Mouse (Mus musculus): ENCODE measurements around the gene Ppp1r13l. TPM values are rescaled to one million over a fixed set of nuclear protein-coding genes. Genes with fewer than 3 reads are reported as not detected.

Ppp1r13l gene
- total RNA-seq, 2 experiments from 2014 or later, result 39.0 to 47.2 TPM

- no peak for DNase-seq
Measured at GRCm38 (mm10) chr7:19338060-19338459, 21.5 kb upstream of the Ppp1r13l start.

- no peak for DNase-seq
Measured at GRCm38 (mm10) chr7:19338596-19338995, 21.0 kb upstream of the Ppp1r13l start.

- DNase-seq, result no peak
Measured at GRCm38 (mm10) chr7:19341250-19341649, 18.3 kb upstream of the Ppp1r13l start.

GRCm38 (mm10) chr7:19341761-19342409 lies 17.7 kb upstream of the Ppp1r13l start:
- DNase-seq, result peak; percentile 84

- peak; percentile 94 for DNase-seq
Measured at GRCm38 (mm10) chr7:19342481-19343027, 17.0 kb upstream of the Ppp1r13l start.

GRCm38 (mm10) chr7:19343210-19343808 lies 16.2 kb upstream of the Ppp1r13l start:
- DNase-seq, result peak; percentile 85

GRCm38 (mm10) chr7:19344237-19344847 lies 15.2 kb upstream of the Ppp1r13l start, which contains the start of gene Ercc1:
Ercc1 (plus strand) TSS chr7:19344778.
- no peak for DNase-seq

GRCm38 (mm10) chr7:19344938-19345471 lies 14.5 kb upstream of the Ppp1r13l start:
- peak; percentile 93 for DNase-seq

- DNase-seq, result no peak
Measured at GRCm38 (mm10) chr7:19349188-19349915, 10.2 kb upstream of the Ppp1r13l start.

GRCm38 (mm10) chr7:19350221-19350620 lies 9.3 kb upstream of the Ppp1r13l start:
- DNase-seq, result no peak

GRCm38 (mm10) chr7:19354991-19355390 lies 4.6 kb upstream of the Ppp1r13l start:
- no peak for DNase-seq

GRCm38 (mm10) chr7:19356311-19356710 lies 3.2 kb upstream of the Ppp1r13l start:
- no peak for DNase-seq

- DNase-seq, result no peak
Measured at GRCm38 (mm10) chr7:19357381-19358375, 1.9 kb upstream of the Ppp1r13l start.

- no peak for DNase-seq
Measured at GRCm38 (mm10) chr7:19358634-19359033, 915 bp upstream of the Ppp1r13l start.

GRCm38 (mm10) chr7:19359892-19360641 lies 518 bp downstream of the Ppp1r13l start:
- peak; percentile 77 for DNase-seq

- peak; percentile 93 for DNase-seq
Measured at GRCm38 (mm10) chr7:19360944-19361343, 1.4 kb downstream of the Ppp1r13l start.

- DNase-seq, result peak; percentile 89
Measured at GRCm38 (mm10) chr7:19361720-19362119, 2.2 kb downstream of the Ppp1r13l start.

- peak; percentile 49 for DNase-seq
Measured at GRCm38 (mm10) chr7:19362276-19362675, 2.7 kb downstream of the Ppp1r13l start.

GRCm38 (mm10) chr7:19363881-19364280 lies 4.3 kb downstream of the Ppp1r13l start:
- peak; percentile 84 for DNase-seq

GRCm38 (mm10) chr7:19365376-19365775 lies 5.8 kb downstream of the Ppp1r13l start:
- no peak for DNase-seq
